Mouse (Mus musculus) adrenal gland, postnatal 25 days (tissue): ENCODE measurements around the gene Rrad. TPM values are rescaled to one million over a fixed set of nuclear protein-coding genes. Genes with fewer than 3 reads are reported as not detected.
A peak's percentile ranks its signal among the peaks of the same experiment; 100 is the strongest.
"Not testable (repeated sequence)": the region's sequence is repeated elsewhere in the genome, so short reads cannot be mapped to it uniquely, and the experiment has no call there.

Experiments
- DNase-seq: peaks from one replicate; pipeline ENCODE4 v3.0.0; 2021; ENCODE audit warnings: mixed read lengths
- long read RNA-seq: library from polyadenylated mRNA; stranded (forward); transcript quantifications from one replicate; pipeline ENCODE4 v2.0.0, GENCODE M21; 2021
- total RNA-seq: library from RNA; stranded (reverse); gene quantifications from 2 replicates; pipeline ENCODE4 v1.2.3, GENCODE M21; 2021

The Rrad gene
- 3.9 TPM in 2 replicates for total RNA-seq
- long read RNA-seq, transcript Rrad-201 (5 exons, 1,577 nt), result major isoform, 5 of 10 reads
- long read RNA-seq, partial matches to known transcripts, result 2 of 10 reads
- long read RNA-seq, other reads (novel, unspliced or antisense), result 3 of 10 reads

GRCm38 (mm10) chr8:104630981-104631663 lies at the start of gene Rrad:
Gene Rrad, minus strand, starts transcription at chr8:104631327.
- peak; percentile 62 for DNase-seq

- DNase-seq, result no peak
Observed at GRCm38 (mm10) chr8:104655614-104656013, 24.5 kb upstream of the Rrad start.

GRCm38 (mm10) chr8:104654984-104655383 lies 23.9 kb upstream of the Rrad start:
- no peak for DNase-seq

- not testable (repeated sequence) for DNase-seq
Observed at GRCm38 (mm10) chr8:104644187-104644586, 13.1 kb upstream of the Rrad start.

- DNase-seq, result no peak
Observed at GRCm38 (mm10) chr8:104642324-104642654, 11.2 kb upstream of the Rrad start.

GRCm38 (mm10) chr8:104641426-104642323 lies 10.5 kb upstream of the Rrad start, which contains the start of gene Ciao2b:
Gene Ciao2b, minus strand, starts transcription at chr8:104641965.
- DNase-seq, result peak; percentile 89

- DNase-seq, result no peak
Observed at GRCm38 (mm10) chr8:104640831-104641370, 9.8 kb upstream of the Rrad start.

- no peak for DNase-seq
Observed at GRCm38 (mm10) chr8:104640241-104640640, 9.1 kb upstream of the Rrad start.

GRCm38 (mm10) chr8:104638010-104638409 lies 6.9 kb upstream of the Rrad start:
- DNase-seq, result no peak

- no peak for DNase-seq
Observed at GRCm38 (mm10) chr8:104635004-104635710, 4.0 kb upstream of the Rrad start.

- DNase-seq, result no peak
Observed at GRCm38 (mm10) chr8:104633156-104633744, 2.1 kb upstream of the Rrad start.

GRCm38 (mm10) chr8:104632486-104632885 lies 1.4 kb upstream of the Rrad start:
- no peak for DNase-seq

GRCm38 (mm10) chr8:104631975-104632374 lies 848 bp upstream of the Rrad start:
- DNase-seq, result no peak

- peak; percentile 39 for DNase-seq
Observed at GRCm38 (mm10) chr8:104630574-104630973, 553 bp downstream of the Rrad start.

GRCm38 (mm10) chr8:104630111-104630479 lies 1.0 kb downstream of the Rrad start:
- DNase-seq, result no peak

- peak; percentile 59 for DNase-seq
Observed at GRCm38 (mm10) chr8:104629306-104630110, 1.6 kb downstream of the Rrad start.

- DNase-seq, result no peak
Observed at GRCm38 (mm10) chr8:104628402-104628801, 2.7 kb downstream of the Rrad start.

- no peak for DNase-seq
Observed at GRCm38 (mm10) chr8:104627065-104627740, 3.9 kb downstream of the Rrad start.

- no peak for DNase-seq
Observed at GRCm38 (mm10) chr8:104624161-104624560, 7.0 kb downstream of the Rrad start, which contains the start of gene Cdh16. Gene Cdh16, minus strand, starts transcription at chr8:104624396.

- DNase-seq, result no peak
Observed at GRCm38 (mm10) chr8:104620765-104621164, 10.4 kb downstream of the Rrad start.
